Mouse (Mus musculus) gastrocnemius, postnatal 4 days (tissue): Measurements from ENCODE around the gene Plk3. TPM values are rescaled to one million over a fixed set of nuclear protein-coding genes. Genes with fewer than 3 reads are reported as not detected.

ENCODE experiments used
- DNase-seq, 2 experiments: peaks; one replicate each; pipeline ENCODE4 v3.0.0; 2021 to 2022; ENCODE audit warnings: low spot score in 2 of 2, mixed read lengths in 2 of 2
- microRNA-seq: library from miRNA; unstranded; fragments of <30 nt; microRNA quantifications from one replicate; pipeline ENCODE4 v1.2.0, GENCODE M21; 2021
- total RNA-seq, 2 experiments: library from RNA; stranded (reverse); gene quantifications; 2 replicates each; pipeline ENCODE4 v1.2.3; 2021

Plk3 gene
- total RNA-seq, 2 experiments from 2014 or later: 2.3 to 3.6 TPM

- DNase-seq: no peak
These were observed 43.2 kb downstream of the Plk3 start for GRCm38 (mm10) chr4:117090586-117090985.

- DNase-seq: no peak
These were observed 45.7 kb downstream of the Plk3 start for GRCm38 (mm10) chr4:117087948-117088640.

Small RNAs within 50 kb of the gene (microRNA-seq; reads per million reads assigned to microRNA genes)
- not detected for gene Gm22398

Other genes starting within 250 kb of the Plk3 start
- 10 to 100 TPM; 63.3 to 64.2 TPM for gene Urod, start 139.6 kb downstream of the Plk3 start, total RNA-seq
- gene Hectd3, start 138.6 kb downstream of the Plk3 start, total RNA-seq: 10 to 100 TPM; 22.8 to 23.2 TPM
- gene Eif2b3, start 114.6 kb downstream of the Plk3 start, total RNA-seq: 10 to 100 TPM; 25.1 to 28.3 TPM
- gene Ptch2, start 37.9 kb downstream of the Plk3 start, total RNA-seq: 10 to 100 TPM; 10.4 to 12.8 TPM
- 1 to 10 TPM; 6.2 to 8.8 TPM for gene Btbd19, start 8.2 kb downstream of the Plk3 start, total RNA-seq
- under 1 TPM in 1 of 2 experiments, not detected in 1; 0.47 TPM for gene Tctex1d4, start 7.2 kb downstream of the Plk3 start, total RNA-seq
- gene Rps8, start 22.3 kb upstream of the Plk3 start, total RNA-seq: 1,000 to 10,000 TPM; 1,262 to 1,321 TPM
- gene Kif2c, start 48.7 kb upstream of the Plk3 start, total RNA-seq: 10 to 100 TPM in 1 of 2 experiments, 1 to 10 TPM in 1; 9.6 to 10.9 TPM
- 10 to 100 TPM; 11.5 to 13.8 TPM for gene Tmem53, start 118.0 kb upstream of the Plk3 start, total RNA-seq
- not detected for gene Armh1, start 118.2 kb upstream of the Plk3 start, total RNA-seq